Mouse (Mus musculus) forebrain, embryonic 13.5 days (tissue): ENCODE measurements at regions not wholly inside any gene's neighbourhood (a gene's known extent, or its start where the extent isn't known, plus 50 kb on each side); places are given as distances from the start of the nearest gene placed in this dataset.
"Not testable (repeated sequence)": the region's sequence is repeated elsewhere in the genome, so short reads cannot be mapped to it uniquely, and the experiment has no call there.

Experiments used
- ATAC-seq: fragments of 200-750 bp; cut with Nextera tagmentation; 2 replicates; pipeline ENCODE4 v1.8.0; 2017
- H3K27ac ChIP-seq: fragments of 300-500 bp; sonication (generic); 2 replicates; pipeline ENCODE4 v1.5.1; 2015; ENCODE audit warnings: inconsistent platforms, mild to moderate bottlenecking, moderate library complexity
- H3K27me3 ChIP-seq: fragments of 300-500 bp; sonication (generic); 2 replicates; pipeline ENCODE4 v1.6.1; 2015; ENCODE audit warnings: mild to moderate bottlenecking, inconsistent platforms
- H3K36me3 ChIP-seq: fragments of 300-500 bp; sonication (generic); 2 replicates; pipeline ENCODE4 v1.6.1; 2015; ENCODE audit warnings: mild to moderate bottlenecking, inconsistent platforms; ENCODE audit not compliant: poor library complexity, severe bottlenecking
- H3K4me1 ChIP-seq: fragments of 300-500 bp; sonication (generic); 2 replicates; pipeline ENCODE4 v1.6.1; 2015; ENCODE audit warnings: inconsistent platforms
- H3K4me2 ChIP-seq: fragments of 300-500 bp; sonication (generic); 2 replicates; pipeline ENCODE4 v1.6.1; 2015; ENCODE audit warnings: inconsistent platforms, mild to moderate bottlenecking, moderate library complexity
- H3K4me3 ChIP-seq: fragments of 300-500 bp; sonication (generic); 2 replicates; pipeline ENCODE4 v1.5.1; 2015; ENCODE audit warnings: mild to moderate bottlenecking, inconsistent platforms
- H3K9ac ChIP-seq: fragments of 300-500 bp; sonication (generic); 2 replicates; pipeline ENCODE4 v1.6.1; 2015; ENCODE audit warnings: mild to moderate bottlenecking, inconsistent platforms
- H3K9me3 ChIP-seq: fragments of 300-500 bp; sonication (generic); replicated peaks from 2 replicates; pipeline ENCODE4 v1.6.1; 2016; ENCODE audit warnings: inconsistent platforms
- WGBS: fragments of 180-500 bp; shearing (Covaris S2); methylation state at CpG from one replicate; pipeline ENCODE4 v1.1.7; 2015; 5-methylcytosine and 5-hydroxymethylcytosine counted together

- not testable (repeated sequence) for H3K27me3 ChIP-seq, H3K4me1 ChIP-seq, H3K27ac ChIP-seq, ATAC-seq, H3K36me3 ChIP-seq, H3K4me3 ChIP-seq, H3K9me3 ChIP-seq, H3K4me2 ChIP-seq, H3K9ac ChIP-seq
- WGBS: 47% methylated on average over 3 of the region's 3 CpGs
These were observed 321.8 kb upstream of the Gdi2 start for GRCm38 (mm10) chr13:3216070-3216469.

DNA sequence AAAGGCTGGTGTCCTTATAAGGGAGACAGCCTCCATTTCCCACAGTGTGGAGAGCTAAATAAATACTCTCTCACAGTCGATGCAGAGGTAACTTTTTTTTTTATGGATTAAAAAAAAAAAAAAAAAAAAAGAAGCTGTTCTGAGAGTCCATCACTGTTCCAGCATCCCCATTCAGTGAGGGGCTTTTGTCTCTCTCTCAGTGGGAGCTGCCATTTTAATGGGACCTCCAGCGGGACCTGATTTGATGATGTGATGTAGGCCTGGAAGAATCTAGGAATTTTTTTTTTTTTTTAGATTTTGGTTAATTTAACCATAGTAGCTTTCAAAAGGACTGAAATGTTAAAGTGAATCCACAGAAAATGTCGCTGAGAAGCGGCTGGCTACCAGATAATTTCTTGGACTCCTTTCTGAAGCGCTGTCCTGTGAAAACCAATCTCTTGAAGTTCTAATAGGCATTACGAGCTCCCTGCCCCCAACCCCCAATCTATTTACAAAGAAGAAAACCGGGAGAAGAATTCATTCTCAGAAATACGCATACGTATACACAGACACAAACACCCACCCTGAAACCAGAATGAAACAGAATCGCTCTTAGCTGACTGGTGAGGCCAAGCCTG is 316.8 kb upstream of the Gdi2 start:
- H3K36me3 ChIP-seq, H3K4me1 ChIP-seq, H3K27me3 ChIP-seq, H3K9me3 ChIP-seq, H3K9ac ChIP-seq, H3K27ac ChIP-seq: not testable (repeated sequence)
- H3K4me2 ChIP-seq: peak overlapping the region; percentile 42
- 39% methylated on average over 10 of the region's 10 CpGs for WGBS
- ATAC-seq: 0 out of 2 replicates have a peak, but pooled peaks have one; percentile 10
- peak overlapping the region; percentile 6; the same call in 1 of the 2 replicates for H3K4me3 ChIP-seq

DNA sequence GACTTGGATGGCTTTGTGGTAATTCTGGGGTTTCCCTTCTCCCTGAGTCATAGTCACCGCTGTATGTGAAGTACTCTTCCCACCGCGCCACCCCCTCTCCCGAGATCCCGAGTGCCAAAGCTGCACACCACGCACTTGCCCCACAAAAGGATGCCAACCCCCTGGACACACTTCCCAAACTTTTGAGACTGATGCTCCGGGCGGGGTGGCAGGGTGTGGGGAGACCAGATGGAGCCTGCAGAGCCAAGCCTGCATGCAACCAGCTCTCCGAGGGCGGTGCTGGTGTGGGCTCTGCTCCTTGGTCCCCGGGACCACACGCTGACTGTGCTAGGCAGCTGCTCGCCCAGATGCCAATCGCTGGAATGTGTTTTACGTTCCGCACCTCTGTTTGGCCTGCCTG is 316.2 kb upstream of the Gdi2 start:
- 64% methylated on average over 16 of the region's 16 CpGs for WGBS
- peak overlapping the region; percentile 42 for H3K4me2 ChIP-seq
- H3K36me3 ChIP-seq: no peaks in the 10 kb centered on the region
- no peaks in the 10 kb centered on the region for H3K27me3 ChIP-seq
- ATAC-seq: peak; percentile 19; the same call in 1 of the 2 replicates
- no peak overlapping the region for H3K27ac ChIP-seq
- H3K9me3 ChIP-seq: 0 out of 2 replicates have a peak, but pooled peaks cover 4% of the 10 kb centered on the region
- peak overlapping the region; percentile 6; the same call in 1 of the 2 replicates for H3K4me3 ChIP-seq
- H3K9ac ChIP-seq: no peak overlapping the region
- no peaks in the 10 kb centered on the region for H3K4me1 ChIP-seq

GRCm38 (mm10) chr13:3258379-3258778 is 279.5 kb upstream of the Gdi2 start:
- no peak for ATAC-seq
- H3K9me3 ChIP-seq: peaks cover 20% of the 10 kb centered on the region
- 79% methylated on average over 1 of the region's 1 CpGs for WGBS
- H3K27ac ChIP-seq: no peak overlapping the region
- H3K9ac ChIP-seq: no peak overlapping the region
- no peak overlapping the region for H3K4me3 ChIP-seq
- H3K36me3 ChIP-seq: no peaks in the 10 kb centered on the region
- no peaks in the 10 kb centered on the region for H3K4me1 ChIP-seq
- no peak overlapping the region for H3K4me2 ChIP-seq
- H3K27me3 ChIP-seq: no peaks in the 10 kb centered on the region

DNA sequence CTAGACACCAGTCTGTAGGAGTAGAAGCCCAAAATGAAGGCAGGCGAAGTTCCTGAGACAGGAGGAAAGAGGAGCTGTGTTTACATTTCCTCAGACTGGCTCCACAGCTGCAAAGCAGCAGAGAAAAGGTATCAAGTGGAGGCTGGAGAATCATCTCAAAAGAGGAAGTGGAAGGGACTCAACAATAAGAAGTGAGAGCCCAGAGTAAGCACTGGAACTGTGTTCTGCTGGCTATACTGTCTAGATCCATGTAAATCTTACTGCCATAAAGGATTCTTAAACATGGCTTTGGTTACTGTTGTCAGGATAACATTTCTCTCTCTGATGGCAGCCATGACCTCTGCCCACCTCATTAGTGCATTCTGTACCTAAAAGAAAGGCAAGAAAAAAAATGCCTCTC is 261.7 kb upstream of the Gdi2 start:
- H3K4me1 ChIP-seq, H3K36me3 ChIP-seq, H3K9ac ChIP-seq, ATAC-seq, H3K27me3 ChIP-seq, H3K9me3 ChIP-seq, H3K27ac ChIP-seq, H3K4me2 ChIP-seq, H3K4me3 ChIP-seq: not testable (repeated sequence)
- WGBS: 78% methylated on average over 1 of the region's 1 CpGs
